Mouse (Mus musculus): Measurements from ENCODE around the gene Matk. TPM values are rescaled to one million over a fixed set of nuclear protein-coding genes. Genes with fewer than 3 reads are reported as not detected.

Matk gene
- polyA plus RNA-seq, 1 experiment from 2014 or later, result 37.6 TPM

Small RNA genes within 50 kb of the gene (microRNA-seq; reads per million reads assigned to microRNA genes)
- gene Mir3057, result 10.0 reads per million, percentile 17 among the genes with 10 or more reads in this experiment

Other genes starting within 250 kb of the Matk start
- gene Gng7, start 238.0 kb upstream of the Matk start, polyA plus RNA-seq (2014; fragmentation: Nextera tagmentation; extraction: Ambion mirVana), result 20.3 and 22.7 TPM in 2 replicates
- gene Diras1, start 227.3 kb upstream of the Matk start, polyA plus RNA-seq (2014; fragmentation: Nextera tagmentation; extraction: Ambion mirVana), result 24.0 and 28.8 TPM in 2 replicates
- gene Slc39a3, start 215.5 kb upstream of the Matk start, polyA plus RNA-seq (2014; fragmentation: Nextera tagmentation; extraction: Ambion mirVana), result 26.7 and 34.6 TPM in 2 replicates
- gene Sgta, start 192.8 kb upstream of the Matk start, polyA plus RNA-seq (2014; fragmentation: Nextera tagmentation; extraction: Ambion mirVana), result 264 and 279 TPM in 2 replicates
- 33.3 and 36.8 TPM in 2 replicates for gene Thop1, start 182.9 kb upstream of the Matk start, polyA plus RNA-seq (2014; fragmentation: Nextera tagmentation; extraction: Ambion mirVana)
- gene Creb3l3, start 154.1 kb upstream of the Matk start, polyA plus RNA-seq (2014; fragmentation: Nextera tagmentation; extraction: Ambion mirVana), result 0.15 and 0.61 TPM in 2 replicates
- 219 and 228 TPM in 2 replicates for gene Map2k2, start 147.0 kb upstream of the Matk start, polyA plus RNA-seq (2014; fragmentation: Nextera tagmentation; extraction: Ambion mirVana)
- gene Zbtb7a, start 117.7 kb upstream of the Matk start, polyA plus RNA-seq (2014; fragmentation: Nextera tagmentation; extraction: Ambion mirVana), result 11.0 and 12.6 TPM in 2 replicates
- 48.4 and 51.4 TPM in 2 replicates for gene Pias4, start 85.0 kb upstream of the Matk start, polyA plus RNA-seq (2014; fragmentation: Nextera tagmentation; extraction: Ambion mirVana)
- 373 and 452 TPM in 2 replicates for gene Eef2, start 76.3 kb upstream of the Matk start, polyA plus RNA-seq (2014; fragmentation: Nextera tagmentation; extraction: Ambion mirVana)
- 64.5 and 67.3 TPM in 2 replicates for gene Dapk3, start 69.9 kb upstream of the Matk start, polyA plus RNA-seq (2014; fragmentation: Nextera tagmentation; extraction: Ambion mirVana)
- not detected in 2 replicates for gene 4930442H23Rik, start 69.1 kb upstream of the Matk start, polyA plus RNA-seq (2014; fragmentation: Nextera tagmentation; extraction: Ambion mirVana)
- gene Nmrk2, start 50.9 kb upstream of the Matk start, polyA plus RNA-seq (2014; fragmentation: Nextera tagmentation; extraction: Ambion mirVana), result not detected in 2 replicates
- gene Atcay, start 22.1 kb upstream of the Matk start, polyA plus RNA-seq (2014; fragmentation: Nextera tagmentation; extraction: Ambion mirVana), result 73.9 and 84.8 TPM in 2 replicates
- gene Zfr2, start 19.8 kb upstream of the Matk start, polyA plus RNA-seq (2014; fragmentation: Nextera tagmentation; extraction: Ambion mirVana), result 21.1 and 25.1 TPM in 2 replicates
- 130 and 136 TPM in 2 replicates for gene Mrpl54, start 14.0 kb downstream of the Matk start, polyA plus RNA-seq (2014; fragmentation: Nextera tagmentation; extraction: Ambion mirVana)
- 26.1 and 27.8 TPM in 2 replicates for gene Apba3, start 14.0 kb downstream of the Matk start, polyA plus RNA-seq (2014; fragmentation: Nextera tagmentation; extraction: Ambion mirVana)
- gene Tjp3, start 38.6 kb downstream of the Matk start, polyA plus RNA-seq (2014; fragmentation: Nextera tagmentation; extraction: Ambion mirVana), result 2.6 and 4.4 TPM in 2 replicates
- 133 and 140 TPM in 2 replicates for gene Pip5k1c, start 40.0 kb downstream of the Matk start, polyA plus RNA-seq (2014; fragmentation: Nextera tagmentation; extraction: Ambion mirVana)
- gene Cactin, start 68.2 kb downstream of the Matk start, polyA plus RNA-seq (2014; fragmentation: Nextera tagmentation; extraction: Ambion mirVana), result 14.3 and 18.7 TPM in 2 replicates
- gene Tbxa2r, start 75.8 kb downstream of the Matk start, polyA plus RNA-seq (2014; fragmentation: Nextera tagmentation; extraction: Ambion mirVana), result 1.9 and 4.6 TPM in 2 replicates
- gene Gipc3, start 90.3 kb downstream of the Matk start, polyA plus RNA-seq (2014; fragmentation: Nextera tagmentation; extraction: Ambion mirVana), result 0.05 and 0.08 TPM in 2 replicates
- gene Hmg20b, start 97.5 kb downstream of the Matk start, polyA plus RNA-seq (2014; fragmentation: Nextera tagmentation; extraction: Ambion mirVana), result 29.9 and 38.0 TPM in 2 replicates
- gene Mfsd12, start 104.6 kb downstream of the Matk start, polyA plus RNA-seq (2014; fragmentation: Nextera tagmentation; extraction: Ambion mirVana), result 8.4 and 8.7 TPM in 2 replicates
- gene 4930404N11Rik, start 112.9 kb downstream of the Matk start, polyA plus RNA-seq (2014; fragmentation: Nextera tagmentation; extraction: Ambion mirVana), result 0.39 and 0.42 TPM in 2 replicates
- gene Fzr1, start 125.6 kb downstream of the Matk start, polyA plus RNA-seq (2014; fragmentation: Nextera tagmentation; extraction: Ambion mirVana), result 114 and 125 TPM in 2 replicates
- 61.0 and 68.0 TPM in 2 replicates for gene Dohh, start 131.5 kb downstream of the Matk start, polyA plus RNA-seq (2014; fragmentation: Nextera tagmentation; extraction: Ambion mirVana)
- gene Gm48551, start 131.5 kb downstream of the Matk start, polyA plus RNA-seq (2014; fragmentation: Nextera tagmentation; extraction: Ambion mirVana), result 4.3 and 6.3 TPM in 2 replicates
- gene Gm48552, start 136.1 kb downstream of the Matk start, polyA plus RNA-seq (2014; fragmentation: Nextera tagmentation; extraction: Ambion mirVana), result 2.0 and 4.4 TPM in 2 replicates
- 1.3 and 2.0 TPM in 2 replicates for gene Smim24, start 140.1 kb downstream of the Matk start, polyA plus RNA-seq (2014; fragmentation: Nextera tagmentation; extraction: Ambion mirVana)
- 21.9 and 25.0 TPM in 2 replicates for gene Nfic, start 202.7 kb downstream of the Matk start, polyA plus RNA-seq (2014; fragmentation: Nextera tagmentation; extraction: Ambion mirVana)
- gene Celf5, start 229.8 kb downstream of the Matk start, polyA plus RNA-seq (2014; fragmentation: Nextera tagmentation; extraction: Ambion mirVana), result 50.6 and 64.4 TPM in 2 replicates
- gene Ncln, start 243.5 kb downstream of the Matk start, polyA plus RNA-seq (2014; fragmentation: Nextera tagmentation; extraction: Ambion mirVana), result 62.6 and 62.7 TPM in 2 replicates
- gene S1pr4, start 247.2 kb downstream of the Matk start, polyA plus RNA-seq (2014; fragmentation: Nextera tagmentation; extraction: Ambion mirVana), result 0.29 and 0.79 TPM in 2 replicates

Data from neural tube, embryonic 14.5 days (tissue).